Mouse (Mus musculus) spleen, postnatal 36 days (tissue): ENCODE data around the gene Zbtb20.

Experiments
- DNase-seq, 2 experiments: peaks; one replicate each; pipeline ENCODE4 v3.0.0; 2022; ENCODE audit warnings: low spot score in 2 of 2, mixed read lengths in 1 of 2

The Zbtb20 gene

GRCm38 (mm10) chr16:43443034-43443433 lies 567.4 kb downstream of the Zbtb20 start:
- DNase-seq: no peak

GRCm38 (mm10) chr16:43448141-43448981 lies 572.7 kb downstream of the Zbtb20 start:
- no peak for DNase-seq

GRCm38 (mm10) chr16:43454370-43454934 lies 578.8 kb downstream of the Zbtb20 start:
- no peak for DNase-seq

GRCm38 (mm10) chr16:43456446-43457172 lies 580.9 kb downstream of the Zbtb20 start:
- DNase-seq: no peak

GRCm38 (mm10) chr16:43457814-43458213 lies 582.1 kb downstream of the Zbtb20 start:
- DNase-seq: no peak

GRCm38 (mm10) chr16:43458726-43459223 lies 583.1 kb downstream of the Zbtb20 start:
- DNase-seq: no peak

GRCm38 (mm10) chr16:43461745-43462378 lies 586.2 kb downstream of the Zbtb20 start:
- DNase-seq: no peak

- no peak for DNase-seq
Observed at GRCm38 (mm10) chr16:43462470-43463455, 587.1 kb downstream of the Zbtb20 start.

GRCm38 (mm10) chr16:43463684-43464475 lies 588.2 kb downstream of the Zbtb20 start:
- no peak for DNase-seq

- no peak for DNase-seq
Observed at GRCm38 (mm10) chr16:43464476-43465080, 588.9 kb downstream of the Zbtb20 start.

GRCm38 (mm10) chr16:43465368-43465839 lies 589.7 kb downstream of the Zbtb20 start:
- DNase-seq: no peak

GRCm38 (mm10) chr16:43465921-43466748 lies 590.5 kb downstream of the Zbtb20 start:
- no peak for DNase-seq

- DNase-seq: no peak
Observed at GRCm38 (mm10) chr16:43466749-43467065, 591.0 kb downstream of the Zbtb20 start.

- DNase-seq: no peak
Observed at GRCm38 (mm10) chr16:43471060-43471459, 595.4 kb downstream of the Zbtb20 start.

GRCm38 (mm10) chr16:43474941-43475728 lies 599.5 kb downstream of the Zbtb20 start:
- no peak for DNase-seq

- no peak for DNase-seq
Observed at GRCm38 (mm10) chr16:43476921-43477320, 601.2 kb downstream of the Zbtb20 start.

GRCm38 (mm10) chr16:43478352-43478751 lies 602.7 kb downstream of the Zbtb20 start:
- no peak for DNase-seq

GRCm38 (mm10) chr16:43480532-43480931 lies 604.9 kb downstream of the Zbtb20 start:
- DNase-seq: no peak
